Comparison of ENCODE assay signal across 8 mouse cellular contexts in genomic region chr7:73855489-73855888, GRCm38 (mm10).
A peak's percentile ranks its signal among the peaks of the same experiment; 100 is the strongest.
DNase-seq lines count a peak whose midpoint lies in the region; ATAC-seq and TF ChIP-seq lines count a peak whose summit lies in the region.

No protein-coding gene starts in this region.

- no peaks in the 10 kb centered on the region for H3K9me3 ChIP-seq in forebrain, embryonic 13.5 days (replicated peaks)
- no peaks in the 10 kb centered on the region for H3K9me3 ChIP-seq in forebrain, embryonic 12.5 days

- no peak overlapping the region for H3K4me2 ChIP-seq in forebrain, embryonic 13.5 days
- no peak overlapping the region for H3K4me2 ChIP-seq in forebrain, embryonic 12.5 days

- H3K4me3 ChIP-seq in forebrain, embryonic 13.5 days = no peak overlapping the region
- H3K4me3 ChIP-seq in forebrain, embryonic 12.5 days (replicated peaks) = no peak overlapping the region
- H3K4me3 ChIP-seq in spleen, adult 2 months (ENCODE audit: extremely low read depth, insufficient read depth, insufficient read length) = no peak overlapping the region
- H3K4me3 ChIP-seq in cortical plate, adult 2 months (ENCODE audit: insufficient read depth, low read length) = no peak overlapping the region

- DNase-seq in spleen, adult 2 months (ENCODE audit: low read depth in 1 of 2, low spot score in 2 of 2) = no peak
- DNase-seq in spleen, postnatal 14 days (ENCODE audit: low spot score in 2 of 2) = no peak
- peak; percentile 4 to 59 for DNase-seq in kidney, postnatal 36 days
- DNase-seq in spleen, adult 18-20 months = no peak

- TF ChIP-seq CTCF in spleen, adult 2 months (IDR thresholded peaks at IDR 0.05; ENCODE audit: extremely low read depth, insufficient read depth, insufficient read length, insufficient replicate concordance) = peak; percentile 16; the same call in 1 of the 2 replicates
- TF ChIP-seq CTCF in cortical plate, adult 2 months (IDR thresholded peaks at IDR 0.05; ENCODE audit: extremely low read depth, insufficient read depth, low read length) = peak; percentile 70

- H3K36me3 ChIP-seq in forebrain, embryonic 13.5 days (ENCODE audit: poor library complexity, severe bottlenecking) = no peaks in the 10 kb centered on the region
- no peaks in the 10 kb centered on the region for H3K36me3 ChIP-seq in forebrain, embryonic 12.5 days (replicated peaks)
- H3K36me3 ChIP-seq in spleen, adult 2 months (ENCODE audit: control insufficient read depth, insufficient read depth, low read length) = no peaks in the 10 kb centered on the region

- peak; percentile 51; the same call in 1 of the 2 replicates for ATAC-seq in forebrain, embryonic 13.5 days
- no peak for ATAC-seq in forebrain, embryonic 12.5 days (ENCODE audit: low FRiP score)
- peak; percentile 89 for ATAC-seq in megakaryocyte progenitor cell, adult 5-6 weeks (replicated peaks; ENCODE audit: poor library complexity)

- no peaks in the 10 kb centered on the region for H3K4me1 ChIP-seq in forebrain, embryonic 13.5 days
- H3K4me1 ChIP-seq in forebrain, embryonic 12.5 days = peaks cover 5% of the 10 kb centered on the region; the same call in 1 of the 2 replicates
- H3K4me1 ChIP-seq in spleen, adult 2 months (ENCODE audit: control insufficient read depth, insufficient read depth, insufficient read length) = no peaks in the 10 kb centered on the region
- no peaks in the 10 kb centered on the region for H3K4me1 ChIP-seq in cortical plate, adult 2 months (ENCODE audit: control insufficient read depth, insufficient read depth, low read length)

- 47% methylated on average over 4 of the region's 4 CpGs for WGBS in forebrain, embryonic 13.5 days
- WGBS in forebrain, embryonic 12.5 days = 47% methylated on average over 4 of the region's 4 CpGs
- 34% methylated on average over 4 of the region's 4 CpGs for WGBS in spleen, adult 2 months

- no peak for TF ChIP-seq POLR2A in spleen, adult 2 months (IDR thresholded peaks at IDR 0.05; ENCODE audit: low read depth, low read length)
- no peak for TF ChIP-seq POLR2A in cortical plate, adult 2 months (IDR thresholded peaks at IDR 0.05; ENCODE audit: extremely low read depth, insufficient read depth, low read length)

- no peaks in the 10 kb centered on the region for H3K27me3 ChIP-seq in forebrain, embryonic 13.5 days
- 0 out of 2 replicates have a peak, but pooled peaks cover 4% of the 10 kb centered on the region for H3K27me3 ChIP-seq in forebrain, embryonic 12.5 days
- H3K27me3 ChIP-seq in spleen, adult 2 months (ENCODE audit: control insufficient read depth, insufficient read depth, low read length) = no peaks in the 10 kb centered on the region

- H3K9ac ChIP-seq in forebrain, embryonic 13.5 days = no peak overlapping the region
- no peak overlapping the region for H3K9ac ChIP-seq in forebrain, embryonic 12.5 days

- H3K27ac ChIP-seq in forebrain, embryonic 13.5 days = no peak overlapping the region
- no peak overlapping the region for H3K27ac ChIP-seq in forebrain, embryonic 12.5 days
- no peak overlapping the region for H3K27ac ChIP-seq in spleen, adult 2 months (ENCODE audit: insufficient read depth, low read length)
- no peak overlapping the region for H3K27ac ChIP-seq in cortical plate, adult 2 months (ENCODE audit: insufficient read depth, low read length)

Comparison
In these comparisons a context has a peak if more than half of its experiments do, and no peak if none do; other contexts are left out.
1. DNase-seq: peak in kidney, postnatal 36 days (2 of 2); none in spleen, adult 2 months (0 of 2), spleen, postnatal 14 days (0 of 2) and spleen, adult 18-20 months (0 of 2).